Mouse (Mus musculus): ENCODE measurements around the gene Eps15. TPM values are rescaled to one million over a fixed set of nuclear protein-coding genes. Genes with fewer than 3 reads are reported as not detected.
A peak's percentile ranks its signal among the peaks of the same experiment; 100 is the strongest.

Eps15 gene
- total RNA-seq, 1 experiment = 13.0 TPM

DNA sequence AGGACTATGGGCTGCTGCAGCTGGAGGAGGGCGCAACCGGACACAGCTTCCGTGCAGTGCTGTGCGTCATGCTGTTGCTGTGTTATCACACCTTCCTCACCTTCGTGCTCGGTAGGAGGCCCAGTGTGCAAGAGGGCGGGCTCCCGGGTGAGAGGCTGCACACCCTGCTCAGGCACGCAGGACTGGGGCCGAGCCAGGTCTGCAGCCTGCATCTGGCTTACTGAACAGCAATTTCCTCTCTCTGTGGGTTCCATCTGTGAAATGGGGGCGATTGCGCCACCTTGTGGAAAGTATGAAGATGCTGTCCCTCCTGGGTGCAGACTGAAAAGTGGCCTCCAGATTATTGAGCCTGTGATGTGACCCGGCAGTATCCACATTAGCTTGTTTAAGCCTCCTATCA lies 150.8 kb downstream of the Eps15 start:
- no peak for TF ChIP-seq ZNF384 (IDR thresholded peaks at IDR 0.05; ENCODE audit: low read depth, low read length)
- no peak for TF ChIP-seq MAFK (IDR thresholded peaks at IDR 0.05; ENCODE audit: insufficient read depth, low read depth, low read length)
- no peak for TF ChIP-seq CHD2 (IDR thresholded peaks at IDR 0.05; ENCODE audit: low read depth, low read length)
- TF ChIP-seq ZC3H11A (IDR thresholded peaks at IDR 0.05; ENCODE audit: borderline replicate concordance, low read depth, low read length) = peak; percentile 36; the same call in 1 of the 2 replicates
- in situ Hi-C loops (cut with MboI; ENCODE audit: low sequenced_read_pairs in 2 of 2, unreplicated experiment in 2 of 2) = no loop called here
- Histone ChIP-seq H3K36me3 (ENCODE audit: control insufficient read depth, insufficient read depth, low read length, poor library complexity, severe bottlenecking) (no peaks in the 10 kb centered on the region), H3K9me3 (ENCODE audit: control insufficient read depth, insufficient read depth, low read depth, low read length) (no peaks in the 10 kb centered on the region), H3K4me1 (ENCODE audit: control insufficient read depth in 2 of 2, insufficient read depth in 2 of 2, low read length in 2 of 2, poor library complexity in 1 of 2) (peaks cover 0 to 5% of the 10 kb centered on the region in 2 experiments; a peak in 1 of 4 replicates), H3K27ac (ENCODE audit: insufficient read depth, low read depth, low read length, poor library complexity, severe bottlenecking) (no peak overlapping the region), H3K9ac (ENCODE audit: insufficient read depth, low read depth, low read length, poor library complexity, severe bottlenecking) (peak overlapping the region; percentile 39; the same call in 1 of the 2 replicates), H3K4me3 (ENCODE audit: insufficient read depth in 1 of 2, low read depth in 1 of 2, low read length in 2 of 2, poor library complexity in 1 of 2, severe bottlenecking in 1 of 2) (peak overlapping the region; percentile 43 to 63; a peak in 3 of 4 replicates)
- peak; percentile 89 for DNase-seq (ENCODE audit: low read depth, low spot score)

DNA sequence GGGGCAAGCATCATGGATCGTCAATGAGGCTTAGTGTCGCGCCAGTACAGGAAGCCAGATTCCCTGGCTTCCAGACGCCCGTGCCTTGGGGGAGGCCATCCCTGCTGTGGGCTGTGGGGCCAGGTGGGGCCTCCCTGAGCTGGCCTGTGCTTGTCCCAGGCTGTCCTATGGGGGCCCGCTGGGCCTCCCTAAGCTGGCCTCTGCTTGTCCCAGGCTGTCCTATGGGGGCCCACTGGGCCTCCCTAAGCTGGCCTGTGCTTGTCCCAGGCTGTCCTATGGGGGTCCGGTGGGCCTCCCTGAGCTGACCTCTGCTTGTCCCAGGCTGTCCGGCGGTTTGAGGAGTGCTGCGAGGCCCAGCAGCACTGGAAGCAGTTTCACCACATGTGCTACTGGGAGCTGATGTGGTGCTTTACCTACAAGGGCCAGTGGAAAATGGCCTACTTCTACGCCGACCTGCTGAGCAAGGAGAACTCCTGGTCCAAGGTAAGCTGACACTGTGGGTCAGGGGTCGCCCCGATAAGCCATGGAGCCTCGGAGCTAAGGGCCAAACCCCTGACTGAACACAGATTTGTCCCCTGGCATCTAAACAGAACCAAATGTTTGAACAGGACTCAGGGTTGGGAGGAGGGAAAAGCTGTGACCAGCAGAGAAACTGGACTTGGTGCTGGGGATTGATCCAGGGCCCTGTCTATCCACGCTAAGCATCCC lies 152.8 kb downstream of the Eps15 start:
- H3K9ac ChIP-seq (ENCODE audit: insufficient read depth, low read depth, low read length, poor library complexity, severe bottlenecking) = no peak overlapping the region
- H3K4me3 ChIP-seq (ENCODE audit: insufficient read depth in 1 of 2, low read depth in 1 of 2, low read length in 2 of 2, poor library complexity in 1 of 2, severe bottlenecking in 1 of 2) = no peak overlapping the region
- H3K9me3 ChIP-seq (ENCODE audit: control insufficient read depth, insufficient read depth, low read depth, low read length) = no peaks in the 10 kb centered on the region
- H3K4me1 ChIP-seq (ENCODE audit: control insufficient read depth in 2 of 2, insufficient read depth in 2 of 2, low read length in 2 of 2, poor library complexity in 1 of 2) = peaks cover 0 to 5% of the 10 kb centered on the region in 2 experiments; a peak in 1 of 4 replicates
- H3K27ac ChIP-seq (ENCODE audit: insufficient read depth, low read depth, low read length, poor library complexity, severe bottlenecking) = no peak overlapping the region
- H3K36me3 ChIP-seq (ENCODE audit: control insufficient read depth, insufficient read depth, low read length, poor library complexity, severe bottlenecking) = no peaks in the 10 kb centered on the region
- DNase-seq (ENCODE audit: low read depth, low spot score) = no peak
- TF ChIP-seq ZC3H11A (IDR thresholded peaks at IDR 0.05; ENCODE audit: borderline replicate concordance, low read depth, low read length) = no peak
- no peak for TF ChIP-seq MAFK (IDR thresholded peaks at IDR 0.05; ENCODE audit: insufficient read depth, low read depth, low read length)
- TF ChIP-seq HCFC1 (IDR thresholded peaks at IDR 0.05; ENCODE audit: borderline replicate concordance, insufficient read depth, low read length) = no peak
- TF ChIP-seq ZNF384 (IDR thresholded peaks at IDR 0.05; ENCODE audit: low read depth, low read length) = no peak
- TF ChIP-seq CHD2 (IDR thresholded peaks at IDR 0.05; ENCODE audit: low read depth, low read length) = no peak
- in situ Hi-C loops (cut with MboI; ENCODE audit: low sequenced_read_pairs in 2 of 2, unreplicated experiment in 2 of 2) = no loop called here

DNA sequence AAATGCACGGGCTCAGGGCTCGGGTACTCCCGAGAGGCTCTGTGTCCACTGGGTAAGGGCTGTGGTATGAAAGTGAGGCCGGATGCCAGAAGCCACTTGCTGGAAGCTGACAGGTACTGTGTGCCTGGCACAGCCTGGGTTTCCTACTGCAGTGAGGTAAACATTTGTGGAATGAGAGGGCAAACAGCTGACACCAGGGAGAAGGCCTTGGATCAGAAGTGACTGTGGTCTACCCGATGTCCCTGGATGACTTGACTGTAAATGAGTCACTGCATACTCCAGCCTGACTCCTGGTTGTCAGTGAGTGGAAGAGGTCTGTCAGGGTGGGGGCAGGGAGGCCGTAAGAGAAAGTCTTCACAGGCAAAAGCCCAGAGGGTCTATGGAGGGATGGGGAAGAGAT lies 153.6 kb downstream of the Eps15 start:
- no peaks in the 10 kb centered on the region for H3K36me3 ChIP-seq (ENCODE audit: control insufficient read depth, insufficient read depth, low read length, poor library complexity, severe bottlenecking)
- in situ Hi-C loops (cut with MboI; ENCODE audit: low sequenced_read_pairs in 2 of 2, unreplicated experiment in 2 of 2) = no loop called here
- peaks cover 0 to 5% of the 10 kb centered on the region in 2 experiments; a peak in 1 of 4 replicates for H3K4me1 ChIP-seq (ENCODE audit: control insufficient read depth in 2 of 2, insufficient read depth in 2 of 2, low read length in 2 of 2, poor library complexity in 1 of 2)
- TF ChIP-seq MAFK (IDR thresholded peaks at IDR 0.05; ENCODE audit: insufficient read depth, low read depth, low read length) (no peak), ZC3H11A (IDR thresholded peaks at IDR 0.05; ENCODE audit: borderline replicate concordance, low read depth, low read length) (no peak), HCFC1 (IDR thresholded peaks at IDR 0.05; ENCODE audit: borderline replicate concordance, insufficient read depth, low read length) (no peak), ZNF384 (IDR thresholded peaks at IDR 0.05; ENCODE audit: low read depth, low read length) (no peak), CHD2 (IDR thresholded peaks at IDR 0.05; ENCODE audit: low read depth, low read length) (no peak)
- no peak overlapping the region for H3K9ac ChIP-seq (ENCODE audit: insufficient read depth, low read depth, low read length, poor library complexity, severe bottlenecking)
- H3K9me3 ChIP-seq (ENCODE audit: control insufficient read depth, insufficient read depth, low read depth, low read length) = no peaks in the 10 kb centered on the region
- DNase-seq (ENCODE audit: low read depth, low spot score) = no peak
- H3K4me3 ChIP-seq (ENCODE audit: insufficient read depth in 1 of 2, low read depth in 1 of 2, low read length in 2 of 2, poor library complexity in 1 of 2, severe bottlenecking in 1 of 2) = no peak overlapping the region
- no peak overlapping the region for H3K27ac ChIP-seq (ENCODE audit: insufficient read depth, low read depth, low read length, poor library complexity, severe bottlenecking)

GRCm38 (mm10) chr4:109434256-109434655 lies 154.2 kb downstream of the Eps15 start:
- TF ChIP-seq MAFK (IDR thresholded peaks at IDR 0.05; ENCODE audit: insufficient read depth, low read depth, low read length) = no peak
- Histone ChIP-seq H3K4me3 (ENCODE audit: insufficient read depth in 1 of 2, low read depth in 1 of 2, low read length in 2 of 2, poor library complexity in 1 of 2, severe bottlenecking in 1 of 2) (no peak overlapping the region), H3K27ac (ENCODE audit: insufficient read depth, low read depth, low read length, poor library complexity, severe bottlenecking) (no peak overlapping the region), H3K4me1 (ENCODE audit: control insufficient read depth in 2 of 2, insufficient read depth in 2 of 2, low read length in 2 of 2, poor library complexity in 1 of 2) (peaks cover 0 to 5% of the 10 kb centered on the region in 2 experiments; a peak in 1 of 4 replicates), H3K9me3 (ENCODE audit: control insufficient read depth, insufficient read depth, low read depth, low read length) (no peaks in the 10 kb centered on the region), H3K36me3 (ENCODE audit: control insufficient read depth, insufficient read depth, low read length, poor library complexity, severe bottlenecking) (no peaks in the 10 kb centered on the region), H3K9ac (ENCODE audit: insufficient read depth, low read depth, low read length, poor library complexity, severe bottlenecking) (no peak overlapping the region)
- in situ Hi-C loops (cut with MboI; ENCODE audit: low sequenced_read_pairs in 2 of 2, unreplicated experiment in 2 of 2) = no loop called here
- DNase-seq (ENCODE audit: low read depth, low spot score) = no peak

Other genes with a start within 250 kb of the Eps15 start
- gene Osbpl9, start 78.0 kb upstream of the Eps15 start, total RNA-seq (2012; rRNA removed) = 35.6 and 39.5 TPM in 2 replicates
- 1.4 TPM in 2 replicates for gene Calr4, start 45.8 kb upstream of the Eps15 start, total RNA-seq (2012; rRNA removed)
- gene Ttc39a, start 126.4 kb downstream of the Eps15 start, total RNA-seq (2012; rRNA removed) = 1.7 and 1.9 TPM in 2 replicates
- 7.7 and 19.3 TPM in 2 replicates for gene Rnf11, start 204.5 kb downstream of the Eps15 start, total RNA-seq (2012; rRNA removed)

Data from ES-E14 (cell line).